Mouse (Mus musculus) midbrain, embryonic 14.5 days (tissue): Measurements from ENCODE around the gene Pipox. TPM values are rescaled to one million over a fixed set of nuclear protein-coding genes. Genes with fewer than 3 reads are reported as not detected.
A peak's percentile ranks its signal among the peaks of the same experiment; 100 is the strongest.

Experiments
- ATAC-seq: fragments of 200-750 bp; cut with Nextera tagmentation; 2 replicates; pipeline ENCODE4 v1.8.0; 2017; ENCODE audit warnings: moderate number of reproducible peaks, moderate library complexity; ENCODE audit not compliant: low FRiP score, low TSS enrichment
- DNase-seq: peaks from one replicate; pipeline ENCODE4 v3.0.0-alpha.2; 2015
- H3K27ac ChIP-seq: fragments of 300-500 bp; sonication (generic); replicated peaks from 2 replicates; pipeline ENCODE4 v1.5.1; 2014; ENCODE audit warnings: mild to moderate bottlenecking, low read depth, low read length, moderate library complexity
- H3K27me3 ChIP-seq: fragments of 300-500 bp; sonication (generic); 2 replicates; pipeline ENCODE4 v1.6.1; 2014; ENCODE audit warnings: low read length, control low read depth, mixed read lengths; ENCODE audit not compliant: control insufficient read depth, insufficient read depth
- H3K36me3 ChIP-seq: fragments of 300-500 bp; sonication (generic); 2 replicates; pipeline ENCODE4 v1.6.1; 2014; ENCODE audit warnings: low read length, control low read depth; ENCODE audit not compliant: control insufficient read depth, insufficient read depth
- H3K4me1 ChIP-seq: fragments of 300-500 bp; sonication (generic); 2 replicates; pipeline ENCODE4 v1.6.1; 2014; ENCODE audit warnings: mild to moderate bottlenecking, antibody characterized with exemption, low read length, control low read depth; ENCODE audit not compliant: control insufficient read depth, insufficient read depth
- H3K4me2 ChIP-seq: fragments of 300-500 bp; sonication (generic); 2 replicates; pipeline ENCODE4 v1.6.1; 2014; ENCODE audit warnings: mild to moderate bottlenecking, low read length, moderate library complexity
- H3K4me3 ChIP-seq: fragments of 300-500 bp; sonication (generic); replicated peaks from 2 replicates; pipeline ENCODE4 v1.5.1; 2014; ENCODE audit warnings: low read depth, low read length
- H3K9ac ChIP-seq: fragments of 300-500 bp; sonication (generic); replicated peaks from 2 replicates; pipeline ENCODE4 v1.6.1; 2014; ENCODE audit warnings: mild to moderate bottlenecking, low read length, moderate library complexity
- H3K9me3 ChIP-seq: fragments of 300-500 bp; sonication (generic); 2 replicates; pipeline ENCODE4 v1.6.1; 2016; ENCODE audit warnings: low read length, control low read depth, mixed read lengths; ENCODE audit not compliant: control insufficient read depth
- WGBS: fragments of 180-500 bp; shearing (Covaris S2); extraction: QIAGEN DNeasy Blood & Tissue Kit; methylation state at CpG from one replicate; pipeline ENCODE4 v1.1.7; 2014; 5-methylcytosine and 5-hydroxymethylcytosine counted together
- polyA plus RNA-seq: library from polyadenylated mRNA; unstranded; fragments of >200 nt; fragmentation: Nextera tagmentation; extraction: Ambion mirVana; gene quantifications from 2 replicates; pipeline ENCODE4 v1.2.1, GENCODE M21; 2014

The Pipox gene
- polyA plus RNA-seq, 1 experiment from 2014 or later = 4.0 TPM

DNA sequence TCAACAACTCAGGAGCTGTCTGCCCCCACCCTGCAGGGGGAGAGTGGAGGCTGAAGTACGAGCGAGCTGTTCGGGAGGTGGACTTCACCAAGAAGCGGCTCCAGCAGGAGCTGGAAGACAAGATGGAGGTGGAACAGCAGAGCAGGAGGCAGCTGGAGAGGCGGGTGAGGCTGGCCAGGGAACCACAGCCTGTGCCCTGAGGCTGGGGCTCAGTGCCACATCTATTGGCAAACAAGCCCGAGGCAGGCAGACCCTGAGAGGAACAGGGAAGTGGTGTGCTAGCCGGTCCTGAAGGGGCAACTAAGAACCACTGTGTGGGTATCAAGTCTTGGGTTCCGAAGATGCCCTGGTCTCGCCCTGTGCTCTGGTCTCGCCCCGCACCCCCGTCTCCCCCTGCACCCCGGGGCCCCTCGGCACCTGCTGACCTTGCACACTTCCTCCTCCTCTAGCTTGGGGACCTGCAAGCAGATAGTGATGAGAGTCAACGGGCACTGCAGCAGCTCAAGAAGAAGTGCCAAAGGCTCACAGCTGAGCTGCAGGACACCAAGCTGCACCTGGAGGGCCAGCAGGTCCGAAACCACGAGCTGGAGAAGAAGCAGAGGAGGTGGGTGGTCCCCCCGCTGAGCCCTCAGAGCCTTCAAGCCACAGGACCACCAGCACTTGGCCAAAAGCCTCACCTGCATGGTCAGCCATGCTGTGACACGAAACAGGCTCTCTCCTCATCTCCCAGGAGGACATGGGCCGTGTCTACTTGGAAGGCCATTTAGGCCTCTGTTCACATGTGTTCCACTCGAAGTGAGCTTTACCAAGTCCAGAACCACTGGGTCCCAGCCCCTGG is 50.6 kb downstream of the Pipox start:
- DNase-seq (no peak), ATAC-seq (no peak)
- Histone ChIP-seq H3K9ac (no peak overlapping the region), H3K36me3 (peaks cover 85% of the 10 kb centered on the region), H3K4me1 (peaks cover 13% of the 10 kb centered on the region), H3K27ac (no peak overlapping the region), H3K27me3 (no peaks in the 10 kb centered on the region), H3K4me3 (no peak overlapping the region), H3K4me2 (no peak overlapping the region), H3K9me3 (no peaks in the 10 kb centered on the region)
- 91% methylated on average over 21 of the region's 21 CpGs for WGBS

- H3K9me3 ChIP-seq = no peaks in the 10 kb centered on the region
- ATAC-seq = no peak
- no peak overlapping the region for H3K4me3 ChIP-seq
- no peak overlapping the region for H3K9ac ChIP-seq
- H3K4me2 ChIP-seq = no peak overlapping the region
- H3K4me1 ChIP-seq = no peaks in the 10 kb centered on the region
- H3K27ac ChIP-seq = no peak overlapping the region
- H3K27me3 ChIP-seq = no peaks in the 10 kb centered on the region
- no peak for DNase-seq
- H3K36me3 ChIP-seq = peaks cover 92% of the 10 kb centered on the region
- 89% methylated on average over 16 of the region's 16 CpGs for WGBS
Observed at GRCm38 (mm10) chr11:77840523-77841245, 53.2 kb downstream of the Pipox start.

DNA sequence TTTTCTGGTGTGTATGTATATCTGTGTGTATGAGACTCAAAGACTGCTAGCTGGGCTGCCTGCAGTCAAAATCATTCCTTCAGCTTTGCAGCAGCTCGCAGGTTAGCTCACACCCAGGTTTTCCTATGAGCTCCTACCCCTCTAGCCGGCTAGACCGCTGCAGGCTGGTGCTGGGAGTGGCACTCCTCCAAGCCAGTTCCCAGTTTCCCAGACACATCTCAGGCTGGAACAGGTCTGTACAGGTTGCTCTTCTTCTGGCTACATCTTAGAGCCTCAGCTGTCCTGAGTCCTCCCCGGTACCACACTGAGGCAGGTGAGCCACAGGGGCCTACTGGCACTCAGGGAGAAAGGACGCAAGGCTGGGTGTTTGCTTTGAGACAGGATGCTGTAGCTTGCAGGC is 56.0 kb downstream of the Pipox start:
- Histone ChIP-seq H3K27ac (no peak overlapping the region), H3K4me1 (no peaks in the 10 kb centered on the region), H3K9ac (no peak overlapping the region), H3K36me3 (peaks cover 93% of the 10 kb centered on the region), H3K27me3 (no peaks in the 10 kb centered on the region), H3K9me3 (no peaks in the 10 kb centered on the region), H3K4me2 (no peak overlapping the region), H3K4me3 (no peak overlapping the region)
- 88% methylated on average over 5 of the region's 5 CpGs for WGBS
- DNase-seq (no peak), ATAC-seq (no peak)

- Histone ChIP-seq H3K9ac (no peak overlapping the region), H3K4me3 (no peak overlapping the region), H3K27ac (no peak overlapping the region), H3K27me3 (no peaks in the 10 kb centered on the region), H3K9me3 (no peaks in the 10 kb centered on the region), H3K36me3 (peaks cover 90% of the 10 kb centered on the region), H3K4me2 (no peak overlapping the region), H3K4me1 (no peaks in the 10 kb centered on the region)
- DNase-seq = no peak
- 70% methylated on average over 4 of the region's 4 CpGs for WGBS
- ATAC-seq = no peak
Observed at GRCm38 (mm10) chr11:77836751-77837150, 57.1 kb downstream of the Pipox start.

DNA sequence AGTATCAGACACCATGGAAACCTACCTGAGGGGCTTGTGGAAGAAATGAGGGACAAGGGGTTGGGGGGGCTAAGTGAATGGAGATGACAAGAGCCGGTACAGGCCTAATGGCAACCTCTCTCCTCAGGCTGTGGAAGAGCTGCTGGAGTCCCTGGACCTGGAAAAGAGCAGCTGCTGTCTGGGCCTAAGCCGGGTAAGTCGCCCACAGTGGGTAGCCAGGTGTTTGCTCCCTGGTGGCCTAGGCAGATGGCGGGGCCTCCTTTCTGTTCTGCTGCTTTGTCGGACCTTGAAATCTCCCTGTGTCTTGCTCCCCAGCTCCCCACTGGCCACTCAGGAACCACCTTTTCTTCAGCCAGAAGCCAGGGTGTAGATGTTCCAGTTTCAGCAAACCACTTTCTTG is 57.6 kb downstream of the Pipox start:
- Histone ChIP-seq H3K36me3 (peaks cover 85% of the 10 kb centered on the region), H3K9ac (no peak overlapping the region), H3K4me1 (no peaks in the 10 kb centered on the region), H3K27ac (no peak overlapping the region), H3K4me2 (no peak overlapping the region), H3K27me3 (no peaks in the 10 kb centered on the region), H3K9me3 (no peaks in the 10 kb centered on the region), H3K4me3 (no peak overlapping the region)
- no peak for DNase-seq
- no peak for ATAC-seq
- WGBS = 56% methylated on average over 5 of the region's 5 CpGs

GRCm38 (mm10) chr11:77835109-77835508 is 58.8 kb downstream of the Pipox start:
- no peak for ATAC-seq
- Histone ChIP-seq H3K27me3 (no peaks in the 10 kb centered on the region), H3K27ac (no peak overlapping the region), H3K4me2 (no peak overlapping the region), H3K9ac (no peak overlapping the region), H3K9me3 (no peaks in the 10 kb centered on the region), H3K36me3 (peaks cover 81% of the 10 kb centered on the region), H3K4me3 (no peak overlapping the region), H3K4me1 (0 out of 2 replicates have a peak, but pooled peaks cover 2% of the 10 kb centered on the region)
- no peak for DNase-seq
- 80% methylated on average over 3 of the region's 3 CpGs for WGBS

DNA sequence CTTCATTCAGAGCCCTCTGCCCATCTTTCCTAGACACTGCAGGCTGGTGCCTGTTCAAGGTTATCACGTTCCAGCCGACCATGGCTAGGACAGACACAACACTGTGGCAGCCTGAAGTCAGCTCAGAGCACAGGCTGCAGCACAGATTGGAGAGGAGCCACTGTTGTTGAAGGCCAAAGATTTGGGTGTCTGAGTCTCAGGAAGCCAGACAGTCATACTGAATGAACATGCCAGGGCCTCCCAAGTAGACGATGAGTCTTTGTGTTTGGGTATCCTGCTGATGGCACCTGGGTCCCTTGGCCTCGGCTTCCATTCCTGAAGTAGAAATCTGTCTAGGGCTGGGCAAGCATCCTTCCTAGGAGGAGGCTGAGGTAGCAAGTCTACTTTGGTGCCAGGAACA is 61.4 kb downstream of the Pipox start:
- WGBS = 89% methylated on average over 4 of the region's 4 CpGs
- H3K4me1 ChIP-seq = 0 out of 2 replicates have a peak, but pooled peaks cover 4% of the 10 kb centered on the region
- ATAC-seq (no peak), DNase-seq (no peak)
- H3K4me2 ChIP-seq = no peak overlapping the region
- H3K4me3 ChIP-seq = no peak overlapping the region
- no peaks in the 10 kb centered on the region for H3K27me3 ChIP-seq
- no peaks in the 10 kb centered on the region for H3K9me3 ChIP-seq
- H3K9ac ChIP-seq = no peak overlapping the region
- no peak overlapping the region for H3K27ac ChIP-seq
- H3K36me3 ChIP-seq = peaks cover 87% of the 10 kb centered on the region

- Histone ChIP-seq H3K4me1 (peaks cover 7% of the 10 kb centered on the region; the same call in 1 of the 2 replicates), H3K36me3 (peaks cover 72% of the 10 kb centered on the region), H3K4me3 (no peak overlapping the region), H3K9me3 (no peaks in the 10 kb centered on the region), H3K27ac (0 out of 2 replicates have a peak overlapping the region, but pooled peaks have one; percentile 13), H3K4me2 (no peak overlapping the region), H3K9ac (0 out of 2 replicates have a peak overlapping the region, but pooled peaks have one; percentile 9), H3K27me3 (no peaks in the 10 kb centered on the region)
- DNase-seq (no peak), ATAC-seq (no peak)
- WGBS = 54% methylated on average over 7 of the region's 7 CpGs
Observed at GRCm38 (mm10) chr11:77830875-77831274, 63.0 kb downstream of the Pipox start.
